Mouse (Mus musculus): ENCODE measurements around the gene Ctns. TPM values are rescaled to one million over a fixed set of nuclear protein-coding genes. Genes with fewer than 3 reads are reported as not detected.

Ctns gene
- total and polyA plus RNA-seq, 2 experiments from 2014 or later: 13.3 to 21.5 TPM

- H3K4me3 ChIP-seq (ENCODE audit: low read depth, low read length): no peak overlapping the region
- no peaks in the 10 kb centered on the region for H3K9me3 ChIP-seq (ENCODE audit: low read length)
- H3K27me3 ChIP-seq (ENCODE audit: insufficient read depth, low read length): no peaks in the 10 kb centered on the region
- H3K27ac ChIP-seq (ENCODE audit: low read depth, low read length): no peak overlapping the region
- no peak for ATAC-seq (ENCODE audit: low FRiP score)
- H3K36me3 ChIP-seq (ENCODE audit: insufficient read depth, low read length): peaks cover 8% of the 10 kb centered on the region; the same call in 1 of the 2 replicates
- no peak for DNase-seq (ENCODE audit: low spot score)
- no peak overlapping the region for H3K9ac ChIP-seq (replicated peaks; ENCODE audit: low read length, poor library complexity, severe bottlenecking)
- no peak for TF ChIP-seq CTCF (IDR thresholded peaks at IDR 0.05)
- WGBS: 91% methylated on average over 8 of the region's 8 CpGs
- H3K4me2 ChIP-seq (ENCODE audit: low read depth, low read length, poor library complexity, severe bottlenecking): no peak overlapping the region
- no peaks in the 10 kb centered on the region for H3K4me1 ChIP-seq (ENCODE audit: insufficient read depth, low read length)
Observed at GRCm38 (mm10) chr11:73168071-73168470, 30.8 kb downstream of the Ctns start.

DNA sequence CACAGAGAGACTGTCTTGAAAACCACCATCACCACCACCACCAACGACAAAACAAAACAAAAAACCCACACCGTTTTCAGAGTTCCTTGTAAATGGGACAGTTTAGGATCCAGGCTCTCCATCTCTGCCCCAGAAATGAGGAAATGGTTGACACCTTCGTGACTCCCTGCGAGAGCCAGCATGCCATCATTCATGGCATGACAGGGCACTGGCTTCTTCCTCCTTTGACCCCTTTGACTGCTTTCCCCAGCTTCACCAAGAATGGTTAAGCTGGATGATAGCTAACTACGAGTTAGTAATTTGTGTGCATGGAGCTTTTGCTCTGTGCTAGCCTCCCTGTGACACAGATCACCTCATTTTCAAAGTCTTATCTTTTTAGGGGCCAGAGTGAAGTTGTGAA is 36.6 kb downstream of the Ctns start:
- Histone ChIP-seq H3K9ac (replicated peaks; ENCODE audit: low read length, poor library complexity, severe bottlenecking) (no peak overlapping the region), H3K4me2 (ENCODE audit: low read depth, low read length, poor library complexity, severe bottlenecking) (no peak overlapping the region), H3K36me3 (ENCODE audit: insufficient read depth, low read length) (no peaks in the 10 kb centered on the region), H3K4me3 (ENCODE audit: low read depth, low read length) (no peak overlapping the region), H3K9me3 (ENCODE audit: low read length) (no peaks in the 10 kb centered on the region), H3K4me1 (ENCODE audit: insufficient read depth, low read length) (no peaks in the 10 kb centered on the region), H3K27ac (ENCODE audit: low read depth, low read length) (no peak overlapping the region), H3K27me3 (ENCODE audit: insufficient read depth, low read length) (peaks cover 11% of the 10 kb centered on the region)
- WGBS: 85% methylated on average over 5 of the region's 5 CpGs
- ATAC-seq (ENCODE audit: low FRiP score) (no peak), DNase-seq (ENCODE audit: low spot score) (no peak)
- no peak for TF ChIP-seq CTCF (IDR thresholded peaks at IDR 0.05)

- no peak overlapping the region for H3K9ac ChIP-seq (replicated peaks; ENCODE audit: low read length, poor library complexity, severe bottlenecking)
- TF ChIP-seq CTCF (IDR thresholded peaks at IDR 0.05): no peak
- WGBS: 89% methylated on average over 4 of the region's 4 CpGs
Observed at GRCm38 (mm10) chr11:73161616-73162015, 37.2 kb downstream of the Ctns start.

GRCm38 (mm10) chr11:73160811-73161200 is 38.0 kb downstream of the Ctns start:
- no peak overlapping the region for H3K27ac ChIP-seq (ENCODE audit: low read depth, low read length)
- 27% methylated on average over 6 of the region's 6 CpGs for WGBS
- TF ChIP-seq CTCF (IDR thresholded peaks at IDR 0.05): no peak
- peak overlapping the region; percentile 35 for H3K4me3 ChIP-seq (ENCODE audit: low read depth, low read length)
- no peaks in the 10 kb centered on the region for H3K4me1 ChIP-seq (ENCODE audit: insufficient read depth, low read length)
- H3K9ac ChIP-seq (replicated peaks; ENCODE audit: low read length, poor library complexity, severe bottlenecking): no peak overlapping the region
- DNase-seq (ENCODE audit: low spot score) (no peak), ATAC-seq (ENCODE audit: low FRiP score) (no peak)
- H3K36me3 ChIP-seq (ENCODE audit: insufficient read depth, low read length): no peaks in the 10 kb centered on the region
- no peaks in the 10 kb centered on the region for H3K9me3 ChIP-seq (ENCODE audit: low read length)
- H3K27me3 ChIP-seq (ENCODE audit: insufficient read depth, low read length): peaks cover 11% of the 10 kb centered on the region
- peak overlapping the region; percentile 66 for H3K4me2 ChIP-seq (ENCODE audit: low read depth, low read length, poor library complexity, severe bottlenecking)

More at GRCm38 (mm10) chr11:73161616-73162015, 37.2 kb downstream of the Ctns start:
- no peak overlapping the region for H3K4me3 ChIP-seq (ENCODE audit: low read depth, low read length)
- no peaks in the 10 kb centered on the region for H3K9me3 ChIP-seq (ENCODE audit: low read length)
- ATAC-seq (ENCODE audit: low FRiP score) (no peak), DNase-seq (ENCODE audit: low spot score) (no peak)
- peaks cover 11% of the 10 kb centered on the region for H3K27me3 ChIP-seq (ENCODE audit: insufficient read depth, low read length)
- H3K27ac ChIP-seq (ENCODE audit: low read depth, low read length): no peak overlapping the region
- no peaks in the 10 kb centered on the region for H3K4me1 ChIP-seq (ENCODE audit: insufficient read depth, low read length)
- H3K4me2 ChIP-seq (ENCODE audit: low read depth, low read length, poor library complexity, severe bottlenecking): no peak overlapping the region
- H3K36me3 ChIP-seq (ENCODE audit: insufficient read depth, low read length): no peaks in the 10 kb centered on the region

GRCm38 (mm10) chr11:73159957-73160810 is 38.7 kb downstream of the Ctns start, which contains the start of gene P2rx5:
TSS of gene P2rx5 (plus strand) at chr11:73160421.
- Histone ChIP-seq H3K4me1 (ENCODE audit: insufficient read depth, low read length) (no peaks in the 10 kb centered on the region), H3K27me3 (ENCODE audit: insufficient read depth, low read length) (peaks cover 11% of the 10 kb centered on the region), H3K36me3 (ENCODE audit: insufficient read depth, low read length) (no peaks in the 10 kb centered on the region), H3K9me3 (ENCODE audit: low read length) (no peaks in the 10 kb centered on the region), H3K27ac (ENCODE audit: low read depth, low read length) (no peak within 1 kb of the TSS), H3K4me3 (ENCODE audit: low read depth, low read length) (peak within 1 kb of the TSS; percentile 35), H3K9ac (replicated peaks; ENCODE audit: low read length, poor library complexity, severe bottlenecking) (peak within 1 kb of the TSS; percentile 52), H3K4me2 (ENCODE audit: low read depth, low read length, poor library complexity, severe bottlenecking) (peak within 1 kb of the TSS; percentile 66)
- WGBS: 4% methylated on average over 49 of the region's 49 CpGs
- ATAC-seq (ENCODE audit: low FRiP score): no peak
- peak; percentile 34 for DNase-seq (ENCODE audit: low spot score)
- TF ChIP-seq CTCF (IDR thresholded peaks at IDR 0.05): no peak

- Histone ChIP-seq H3K4me2 (ENCODE audit: low read depth, low read length, poor library complexity, severe bottlenecking) (no peak overlapping the region), H3K9ac (replicated peaks; ENCODE audit: low read length, poor library complexity, severe bottlenecking) (no peak overlapping the region), H3K27ac (ENCODE audit: low read depth, low read length) (no peak overlapping the region), H3K4me1 (ENCODE audit: insufficient read depth, low read length) (no peaks in the 10 kb centered on the region), H3K27me3 (ENCODE audit: insufficient read depth, low read length) (no peaks in the 10 kb centered on the region), H3K36me3 (ENCODE audit: insufficient read depth, low read length) (no peaks in the 10 kb centered on the region), H3K9me3 (ENCODE audit: low read length) (no peaks in the 10 kb centered on the region), H3K4me3 (ENCODE audit: low read depth, low read length) (no peak overlapping the region)
- ATAC-seq (ENCODE audit: low FRiP score) (no peak), DNase-seq (ENCODE audit: low spot score) (no peak)
- WGBS: 75% methylated on average over 6 of the region's 6 CpGs
- TF ChIP-seq CTCF (IDR thresholded peaks at IDR 0.05): no peak
Observed at GRCm38 (mm10) chr11:73155071-73155470, 43.8 kb downstream of the Ctns start.
